8 mouse cellular contexts compared by ENCODE assay signal in the genomic region with DNA sequence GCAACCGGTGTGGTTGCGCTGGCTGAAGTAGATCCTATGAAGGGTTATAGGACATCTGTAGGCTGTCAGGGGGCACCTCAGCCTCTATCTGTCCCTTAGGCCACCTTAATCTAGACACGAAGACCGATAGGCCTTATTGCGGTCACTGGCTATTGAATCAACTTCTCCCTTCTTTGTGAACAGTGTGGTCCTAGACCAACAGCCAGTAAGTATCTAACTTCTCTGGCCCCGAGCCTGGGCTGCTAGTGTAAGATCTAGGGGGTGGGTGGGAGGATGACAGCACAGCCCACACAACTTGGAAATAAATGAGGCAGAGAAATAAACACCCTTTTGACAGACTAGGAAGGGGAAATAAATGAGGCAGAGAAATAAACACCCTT. TPM values are rescaled to one million over a fixed set of nuclear protein-coding genes. Genes with fewer than 3 reads are reported as not detected.
DNase-seq lines count a peak whose midpoint lies in the region; ATAC-seq and TF ChIP-seq lines count a peak whose summit lies in the region.

No protein-coding gene starts in this region.

- H3K4me3 ChIP-seq in heart, embryonic 12.5 days, result peak overlapping the region; percentile 83
- peak overlapping the region; percentile 74 to 98 for H3K4me3 ChIP-seq in MEL (ENCODE audit: control insufficient read depth in 1 of 2, insufficient read depth in 1 of 2, low read depth in 2 of 2, low read length in 2 of 2)
- H3K4me3 ChIP-seq in liver, embryonic 14.5 days (ENCODE audit: insufficient read depth in 1 of 2, low read depth in 2 of 2, low read length in 2 of 2), result peak overlapping the region; percentile 56 to 71
- peak overlapping the region; percentile 98 for H3K4me3 ChIP-seq in olfactory bulb, adult 2 months (ENCODE audit: insufficient read depth, low read depth, low read length)

- peaks cover 16% of the 10 kb centered on the region for H3K4me1 ChIP-seq in heart, embryonic 12.5 days (replicated peaks)
- peaks cover 3 to 21% of the 10 kb centered on the region in 2 experiments for H3K4me1 ChIP-seq in MEL (ENCODE audit: control insufficient read depth in 1 of 2, insufficient read depth in 2 of 2, low read length in 2 of 2)
- peaks cover 13 to 17% of the 10 kb centered on the region in 2 experiments for H3K4me1 ChIP-seq in liver, embryonic 14.5 days (replicated peaks; ENCODE audit: control insufficient read depth in 2 of 2, insufficient read depth in 2 of 2, low read length in 1 of 2)
- H3K4me1 ChIP-seq in olfactory bulb, adult 2 months (ENCODE audit: control insufficient read depth, insufficient read depth, low read length), result peaks cover 25% of the 10 kb centered on the region

- peak overlapping the region; percentile 73; the same call in 1 of the 2 replicates for H3K27ac ChIP-seq in heart, embryonic 12.5 days (ENCODE audit: poor library complexity, severe bottlenecking)
- peak overlapping the region; percentile 90 for H3K27ac ChIP-seq in MEL (ENCODE audit: control insufficient read depth, low read depth, low read length)
- H3K27ac ChIP-seq in liver, embryonic 14.5 days, result peak overlapping the region; percentile 31
- peak overlapping the region; percentile 95 for H3K27ac ChIP-seq in olfactory bulb, adult 2 months (ENCODE audit: insufficient read depth, low read depth, low read length)

- no peak for TF ChIP-seq CTCF in MEL (IDR thresholded peaks at IDR 0.05 in 2 of 3, conservative IDR thresholded peaks at IDR 0.05 in 1 of 3; ENCODE audit: control insufficient read depth in 1 of 3, insufficient read depth in 1 of 3, low read depth in 2 of 3, low read length in 3 of 3, poor library complexity in 1 of 3, severe bottlenecking in 1 of 3)
- TF ChIP-seq CTCF in liver, embryonic 14.5 days (IDR thresholded peaks at IDR 0.05; ENCODE audit: low read depth), result no peak
- no peak for TF ChIP-seq CTCF in olfactory bulb, adult 2 months (IDR thresholded peaks at IDR 0.05; ENCODE audit: insufficient read depth, low read depth, low read length)

- TF ChIP-seq POLR2A in MEL (IDR thresholded peaks at IDR 0.05; ENCODE audit: control insufficient read depth in 1 of 2, insufficient read depth in 1 of 2, low read depth in 1 of 2, low read length in 2 of 2, poor library complexity in 1 of 2), result peak in 1 of 2 experiments; percentile 48; a peak in 2 of 4 replicates
- TF ChIP-seq POLR2A in olfactory bulb, adult 2 months (IDR thresholded peaks at IDR 0.05; ENCODE audit: insufficient read depth, low read depth, low read length), result no peak

- no peak for DNase-seq in heart, adult 9 months (ENCODE audit: low spot score in 2 of 2)
- peak; percentile 89 for DNase-seq in MEL (ENCODE audit: low read depth, low spot score)
- DNase-seq in liver, embryonic 14.5 days (ENCODE audit: low read depth in 3 of 3, low spot score in 3 of 3), result no peak
- DNase-seq in thymus, postnatal 0 days (ENCODE audit: low spot score), result no peak
- DNase-seq in layer of hippocampus, adult 11-12 months (ENCODE audit: low spot score), result no peak

- no peak for TF ChIP-seq RAD21 in MEL (IDR thresholded peaks at IDR 0.05; ENCODE audit: low read depth, low read length)

- no peaks in the 10 kb centered on the region for H3K9me3 ChIP-seq in heart, embryonic 12.5 days (replicated peaks)
- H3K9me3 ChIP-seq in MEL (replicated peaks; ENCODE audit: insufficient read depth, low read length), result no peaks in the 10 kb centered on the region
- no peaks in the 10 kb centered on the region for H3K9me3 ChIP-seq in liver, embryonic 14.5 days (ENCODE audit: control insufficient read depth, low read length)

- peak overlapping the region; percentile 84 for H3K4me2 ChIP-seq in heart, embryonic 12.5 days
- peak overlapping the region; percentile 85 for H3K4me2 ChIP-seq in liver, embryonic 14.5 days (ENCODE audit: low read depth)

- 2% methylated on average over 6 of the region's 6 CpGs for WGBS in heart, embryonic 12.5 days
- WGBS in liver, embryonic 14.5 days (ENCODE audit: insufficient replicate concordance), result under 1% methylated on average over 6 of the region's 6 CpGs
- 1% methylated on average over 6 of the region's 6 CpGs for WGBS in olfactory bulb, adult 2 months

- peak; percentile 53 to 60; a peak in 2 of 4 replicates for TF ChIP-seq EP300 in MEL (IDR thresholded peaks at IDR 0.05; ENCODE audit: low read depth in 1 of 2, low read length in 2 of 2)
- no peak for TF ChIP-seq EP300 in liver, embryonic 14.5 days (IDR thresholded peaks at IDR 0.05; ENCODE audit: low read depth)

- H3K9ac ChIP-seq in heart, embryonic 12.5 days, result peak overlapping the region; percentile 93
- peak overlapping the region; percentile 81 for H3K9ac ChIP-seq in MEL (ENCODE audit: control insufficient read depth, low read depth, low read length, poor library complexity, severe bottlenecking)
- peak overlapping the region; percentile 85 for H3K9ac ChIP-seq in liver, embryonic 14.5 days (replicated peaks)

- peak; percentile 1; the same call in 1 of the 2 replicates for ATAC-seq in heart, embryonic 12.5 days (ENCODE audit: insufficient number of reproducible peaks, low FRiP score)
- peak; percentile 29 for ATAC-seq in granulocyte monocyte progenitor cell, adult 5-6 weeks (replicated peaks; ENCODE audit: poor library complexity, severe bottlenecking)
- ATAC-seq in liver, embryonic 14.5 days (ENCODE audit: insufficient read depth), result peak; percentile 8

- peaks cover 14% of the 10 kb centered on the region for H3K79me2 ChIP-seq in MEL (ENCODE audit: control insufficient read depth, insufficient read depth, low read length, poor library complexity)

- no peaks in the 10 kb centered on the region for H3K27me3 ChIP-seq in heart, embryonic 12.5 days (replicated peaks)
- no peaks in the 10 kb centered on the region for H3K27me3 ChIP-seq in MEL (ENCODE audit: control insufficient read depth in 1 of 2, insufficient read depth in 2 of 2, low read length in 2 of 2)
- peaks cover under 1% of the 10 kb centered on the region for H3K27me3 ChIP-seq in liver, embryonic 14.5 days (ENCODE audit: control insufficient read depth, insufficient read depth, low read length)

- H3K36me3 ChIP-seq in heart, embryonic 12.5 days, result peaks cover 30% of the 10 kb centered on the region
- H3K36me3 ChIP-seq in MEL (ENCODE audit: control insufficient read depth in 1 of 2, insufficient read depth in 2 of 2, low read length in 2 of 2), result peaks cover 0 to 11% of the 10 kb centered on the region in 2 experiments; a peak in 3 of 4 replicates
- H3K36me3 ChIP-seq in liver, embryonic 14.5 days (replicated peaks; ENCODE audit: control insufficient read depth, insufficient read depth, low read depth), result no peaks in the 10 kb centered on the region; the same call in 1 of the 2 replicates

RNA-seq across cellular contexts. Expression of a gene that starts 0.4 kb away (rescaled TPM):
- 44.8 and 46.1 TPM in 2 replicates for polyA plus RNA-seq in heart, embryonic 12.5 days (2016; fragmentation: Nextera tagmentation; extraction: Ambion mirVana)
- total RNA-seq in MEL (2012; rRNA removed), result 13.4 and 15.5 TPM in 2 replicates
- 10 to 100 TPM in 1 of 2 experiments, not detected in 1; 37.6 TPM for polyA plus RNA-seq in MEL (2012; ENCODE audit: insufficient read depth in 1 of 2, insufficient read length in 2 of 2, low read depth in 1 of 2, low replicate concordance in 2 of 2, missing spikeins in 1 of 2)
- total RNA-seq in granulocyte monocyte progenitor cell, adult 5-6 weeks (2014; fragmentation: Nextera tagmentation), result 21.1 and 23.5 TPM in 2 replicates
- total RNA-seq in granulocyte monocyte progenitor cell, adult 5-6 weeks (2017), result 11.6 and 15.6 TPM in 2 replicates
- 8.8 and 9.5 TPM in 2 replicates for polyA plus RNA-seq in liver, embryonic 14.5 days (2012; rRNA removed)
- polyA plus RNA-seq in liver, embryonic 14.5 days (2014; fragmentation: Nextera tagmentation; extraction: Ambion mirVana), result 4.4 and 6.5 TPM in 2 replicates
- not detected in 2 replicates for polyA plus RNA-seq in olfactory bulb, adult 2 months (2012; ENCODE audit: insufficient read depth, insufficient read length, low replicate concordance, missing spikeins)
- 23.3 and 35.0 TPM in 2 replicates for polyA plus RNA-seq in thymus, postnatal 0 days (2015; fragmentation: Nextera tagmentation; extraction: Ambion mirVana)

RNA-seq across cellular contexts. Expression of a gene that starts 1.4 kb away (rescaled TPM):
- polyA plus RNA-seq in heart, embryonic 12.5 days (2016; fragmentation: Nextera tagmentation; extraction: Ambion mirVana), result 46.8 and 48.8 TPM in 2 replicates
- 56.0 and 58.7 TPM in 2 replicates for total RNA-seq in MEL (2012; rRNA removed)
- 10 to 100 TPM in 1 of 2 experiments, not detected in 1; 69.4 TPM for polyA plus RNA-seq in MEL (2012; ENCODE audit: insufficient read depth in 1 of 2, insufficient read length in 2 of 2, low read depth in 1 of 2, low replicate concordance in 2 of 2, missing spikeins in 1 of 2)
- total RNA-seq in granulocyte monocyte progenitor cell, adult 5-6 weeks (2014; fragmentation: Nextera tagmentation), result 30.8 and 35.2 TPM in 2 replicates
- 68.8 and 71.6 TPM in 2 replicates for total RNA-seq in granulocyte monocyte progenitor cell, adult 5-6 weeks (2017)
- 9.5 and 15.7 TPM in 2 replicates for polyA plus RNA-seq in liver, embryonic 14.5 days (2012; rRNA removed)
- 22.3 and 25.9 TPM in 2 replicates for polyA plus RNA-seq in liver, embryonic 14.5 days (2014; fragmentation: Nextera tagmentation; extraction: Ambion mirVana)
- not detected in 2 replicates for polyA plus RNA-seq in olfactory bulb, adult 2 months (2012; ENCODE audit: insufficient read depth, insufficient read length, low replicate concordance, missing spikeins)
- 51.7 and 55.3 TPM in 2 replicates for polyA plus RNA-seq in thymus, postnatal 0 days (2015; fragmentation: Nextera tagmentation; extraction: Ambion mirVana)

RNA-seq across cellular contexts. Expression of a gene that starts 6.0 kb away (rescaled TPM):
- 12.4 and 13.4 TPM in 2 replicates for polyA plus RNA-seq in heart, embryonic 12.5 days (2016; fragmentation: Nextera tagmentation; extraction: Ambion mirVana)
- 0.56 and 0.89 TPM in 2 replicates for total RNA-seq in MEL (2012; rRNA removed)
- 1 to 10 TPM in 1 of 2 experiments, not detected in 1; 4.6 TPM for polyA plus RNA-seq in MEL (2012; ENCODE audit: insufficient read depth in 1 of 2, insufficient read length in 2 of 2, low read depth in 1 of 2, low replicate concordance in 2 of 2, missing spikeins in 1 of 2)
- 6.2 and 13.1 TPM in 2 replicates for total RNA-seq in granulocyte monocyte progenitor cell, adult 5-6 weeks (2014; fragmentation: Nextera tagmentation)
- 3.2 and 4.5 TPM in 2 replicates for total RNA-seq in granulocyte monocyte progenitor cell, adult 5-6 weeks (2017)
- 1.6 TPM in 2 replicates for polyA plus RNA-seq in liver, embryonic 14.5 days (2012; rRNA removed)
- 1.5 TPM in 2 replicates for polyA plus RNA-seq in liver, embryonic 14.5 days (2014; fragmentation: Nextera tagmentation; extraction: Ambion mirVana)
- polyA plus RNA-seq in olfactory bulb, adult 2 months (2012; ENCODE audit: insufficient read depth, insufficient read length, low replicate concordance, missing spikeins), result not detected in 2 replicates
- 9.4 and 12.1 TPM in 2 replicates for polyA plus RNA-seq in thymus, postnatal 0 days (2015; fragmentation: Nextera tagmentation; extraction: Ambion mirVana)

RNA-seq across cellular contexts. Expression of a gene that starts 8.3 kb away (rescaled TPM):
- polyA plus RNA-seq in heart, embryonic 12.5 days (2016; fragmentation: Nextera tagmentation; extraction: Ambion mirVana), result 64.2 and 65.3 TPM in 2 replicates
- total RNA-seq in MEL (2012; rRNA removed), result 15.2 and 15.6 TPM in 2 replicates
- 10 to 100 TPM in 1 of 2 experiments, not detected in 1; 24.6 TPM for polyA plus RNA-seq in MEL (2012; ENCODE audit: insufficient read depth in 1 of 2, insufficient read length in 2 of 2, low read depth in 1 of 2, low replicate concordance in 2 of 2, missing spikeins in 1 of 2)
- 118 and 128 TPM in 2 replicates for total RNA-seq in granulocyte monocyte progenitor cell, adult 5-6 weeks (2014; fragmentation: Nextera tagmentation)
- total RNA-seq in granulocyte monocyte progenitor cell, adult 5-6 weeks (2017), result 41.5 and 54.1 TPM in 2 replicates
- 30.8 and 33.3 TPM in 2 replicates for polyA plus RNA-seq in liver, embryonic 14.5 days (2012; rRNA removed)
- 18.7 and 21.6 TPM in 2 replicates for polyA plus RNA-seq in liver, embryonic 14.5 days (2014; fragmentation: Nextera tagmentation; extraction: Ambion mirVana)
- not detected in 2 replicates for polyA plus RNA-seq in olfactory bulb, adult 2 months (2012; ENCODE audit: insufficient read depth, insufficient read length, low replicate concordance, missing spikeins)
- 50.0 and 51.1 TPM in 2 replicates for polyA plus RNA-seq in thymus, postnatal 0 days (2015; fragmentation: Nextera tagmentation; extraction: Ambion mirVana)

Comparison
In these comparisons a context has a peak if more than half of its experiments do, and no peak if none do; other contexts are left out.
1. H3K27ac ChIP-seq: peak in every context shown above with its lines; median percentile 95 in olfactory bulb, adult 2 months; 90 in MEL; 73 in heart, embryonic 12.5 days; 31 in liver, embryonic 14.5 days.